Mouse (Mus musculus): Measurements from ENCODE around the gene Gm6583. TPM values are rescaled to one million over a fixed set of nuclear protein-coding genes. Genes with fewer than 3 reads are reported as not detected.

The Gm6583 gene
- polyA plus RNA-seq, 1 experiment: not detected

GRCm38 (mm10) chr5:112327854-112328253 is 28.0 kb downstream of the Gm6583 start:
- no peaks in the 10 kb centered on the region for H3K27me3 ChIP-seq (ENCODE audit: control insufficient read depth, insufficient read depth, low read length)
- H3K27ac ChIP-seq (ENCODE audit: insufficient read depth, low read length): no peak overlapping the region
- H3K36me3 ChIP-seq (ENCODE audit: control insufficient read depth, insufficient read depth, low read length): peaks cover 43% of the 10 kb centered on the region
- H3K4me1 ChIP-seq (ENCODE audit: control insufficient read depth, insufficient read depth, insufficient read length): peaks cover 7% of the 10 kb centered on the region; the same call in 1 of the 2 replicates
- DNase-seq (ENCODE audit: low read depth in 1 of 2, low spot score in 2 of 2): no peak
- TF ChIP-seq CTCF (IDR thresholded peaks at IDR 0.05; ENCODE audit: extremely low read depth, insufficient read depth, insufficient read length, insufficient replicate concordance) (no peak), POLR2A (IDR thresholded peaks at IDR 0.05; ENCODE audit: low read depth, low read length) (no peak)
- no peak overlapping the region for H3K4me3 ChIP-seq (ENCODE audit: extremely low read depth, insufficient read depth, insufficient read length)
- WGBS: 96% methylated on average over 15 of the region's 15 CpGs

- Histone ChIP-seq H3K27me3 (ENCODE audit: control insufficient read depth, insufficient read depth, low read length) (no peaks in the 10 kb centered on the region), H3K27ac (ENCODE audit: insufficient read depth, low read length) (peak overlapping the region; percentile 63), H3K36me3 (ENCODE audit: control insufficient read depth, insufficient read depth, low read length) (peaks cover 30% of the 10 kb centered on the region), H3K4me3 (ENCODE audit: extremely low read depth, insufficient read depth, insufficient read length) (peak overlapping the region; percentile 92), H3K4me1 (ENCODE audit: control insufficient read depth, insufficient read depth, insufficient read length) (peaks cover 7% of the 10 kb centered on the region; the same call in 1 of the 2 replicates)
- TF ChIP-seq CTCF (IDR thresholded peaks at IDR 0.05; ENCODE audit: extremely low read depth, insufficient read depth, insufficient read length, insufficient replicate concordance) (no peak), POLR2A (IDR thresholded peaks at IDR 0.05; ENCODE audit: low read depth, low read length) (no peak)
- under 1% methylated on average over 33 of the region's 33 CpGs for WGBS
- DNase-seq (ENCODE audit: low read depth in 1 of 2, low spot score in 2 of 2): no peak
Observed at GRCm38 (mm10) chr5:112326446-112327009, 29.3 kb downstream of the Gm6583 start.

GRCm38 (mm10) chr5:112325546-112326445 is 30.0 kb downstream of the Gm6583 start, which contains the start of gene Tfip11:
Gene Tfip11 (plus strand): TSS chr5:112326358.
- H3K4me3 ChIP-seq (ENCODE audit: extremely low read depth, insufficient read depth, insufficient read length): peak within 1 kb of the TSS; percentile 92
- H3K27ac ChIP-seq (ENCODE audit: insufficient read depth, low read length): peak within 1 kb of the TSS; percentile 63
- TF ChIP-seq CTCF (IDR thresholded peaks at IDR 0.05; ENCODE audit: extremely low read depth, insufficient read depth, insufficient read length, insufficient replicate concordance) (no peak), POLR2A (IDR thresholded peaks at IDR 0.05; ENCODE audit: low read depth, low read length) (0 out of 2 replicates have a peak, but pooled peaks have one; percentile 39)
- H3K4me1 ChIP-seq (ENCODE audit: control insufficient read depth, insufficient read depth, insufficient read length): peaks cover 7% of the 10 kb centered on the region; the same call in 1 of the 2 replicates
- no peaks in the 10 kb centered on the region for H3K27me3 ChIP-seq (ENCODE audit: control insufficient read depth, insufficient read depth, low read length)
- 5% methylated on average over 48 of the region's 48 CpGs for WGBS
- peak; percentile 78 to 93 for DNase-seq (ENCODE audit: low read depth in 1 of 2, low spot score in 2 of 2)
- peaks cover 22% of the 10 kb centered on the region for H3K36me3 ChIP-seq (ENCODE audit: control insufficient read depth, insufficient read depth, low read length)

GRCm38 (mm10) chr5:112324637-112325545 is 30.9 kb downstream of the Gm6583 start:
- DNase-seq (ENCODE audit: low read depth in 1 of 2, low spot score in 2 of 2): peak; percentile 49 to 60

GRCm38 (mm10) chr5:112323246-112323645 is 32.6 kb downstream of the Gm6583 start:
- H3K4me1 ChIP-seq (ENCODE audit: control insufficient read depth, insufficient read depth, insufficient read length): peaks cover 7% of the 10 kb centered on the region; the same call in 1 of the 2 replicates
- H3K36me3 ChIP-seq (ENCODE audit: control insufficient read depth, insufficient read depth, low read length): peaks cover 5% of the 10 kb centered on the region
- H3K27ac ChIP-seq (ENCODE audit: insufficient read depth, low read length): no peak overlapping the region
- DNase-seq (ENCODE audit: low read depth in 1 of 2, low spot score in 2 of 2): no peak
- H3K4me3 ChIP-seq (ENCODE audit: extremely low read depth, insufficient read depth, insufficient read length): no peak overlapping the region
- H3K27me3 ChIP-seq (ENCODE audit: control insufficient read depth, insufficient read depth, low read length): no peaks in the 10 kb centered on the region
- 94% methylated on average over 6 of the region's 6 CpGs for WGBS
- TF ChIP-seq POLR2A (IDR thresholded peaks at IDR 0.05; ENCODE audit: low read depth, low read length) (no peak), CTCF (IDR thresholded peaks at IDR 0.05; ENCODE audit: extremely low read depth, insufficient read depth, insufficient read length, insufficient replicate concordance) (no peak)

More at GRCm38 (mm10) chr5:112324637-112325545, 30.9 kb downstream of the Gm6583 start:
- Histone ChIP-seq H3K4me3 (ENCODE audit: extremely low read depth, insufficient read depth, insufficient read length) (peak overlapping the region; percentile 57; the same call in 1 of the 2 replicates), H3K36me3 (ENCODE audit: control insufficient read depth, insufficient read depth, low read length) (peaks cover 17% of the 10 kb centered on the region), H3K4me1 (ENCODE audit: control insufficient read depth, insufficient read depth, insufficient read length) (peaks cover 7% of the 10 kb centered on the region; the same call in 1 of the 2 replicates), H3K27ac (ENCODE audit: insufficient read depth, low read length) (peak overlapping the region; percentile 66; the same call in 1 of the 2 replicates), H3K27me3 (ENCODE audit: control insufficient read depth, insufficient read depth, low read length) (no peaks in the 10 kb centered on the region)
- 3% methylated on average over 24 of the region's 24 CpGs for WGBS
- TF ChIP-seq CTCF (IDR thresholded peaks at IDR 0.05; ENCODE audit: extremely low read depth, insufficient read depth, insufficient read length, insufficient replicate concordance) (no peak), POLR2A (IDR thresholded peaks at IDR 0.05; ENCODE audit: low read depth, low read length) (peak; percentile 16; the same call in 1 of the 2 replicates)

GRCm38 (mm10) chr5:112321376-112321775 is 34.5 kb downstream of the Gm6583 start:
- Histone ChIP-seq H3K27me3 (ENCODE audit: control insufficient read depth, insufficient read depth, low read length) (no peaks in the 10 kb centered on the region), H3K4me1 (ENCODE audit: control insufficient read depth, insufficient read depth, insufficient read length) (peaks cover 7% of the 10 kb centered on the region; the same call in 1 of the 2 replicates), H3K27ac (ENCODE audit: insufficient read depth, low read length) (no peak overlapping the region), H3K4me3 (ENCODE audit: extremely low read depth, insufficient read depth, insufficient read length) (no peak overlapping the region), H3K36me3 (ENCODE audit: control insufficient read depth, insufficient read depth, low read length) (no peaks in the 10 kb centered on the region)
- 88% methylated on average over 4 of the region's 4 CpGs for WGBS
- no peak for DNase-seq (ENCODE audit: low read depth in 1 of 2, low spot score in 2 of 2)
- no peak for TF ChIP-seq POLR2A (IDR thresholded peaks at IDR 0.05; ENCODE audit: low read depth, low read length)
